Mouse (Mus musculus): ENCODE measurements around the gene Mgat5. TPM values are rescaled to one million over a fixed set of nuclear protein-coding genes. Genes with fewer than 3 reads are reported as not detected.

Mgat5 gene
- polyA plus RNA-seq, 1 experiment from 2014 or later = 22.2 TPM

GRCm38 (mm10) chr1:127304281-127304680, 99.5 kb downstream of the Mgat5 start:
- Histone ChIP-seq H3K4me3 (ENCODE audit: low read depth, low read length) (no peak overlapping the region), H3K36me3 (ENCODE audit: control insufficient read depth, insufficient read depth, low read length) (no peaks in the 10 kb centered on the region), H3K27ac (ENCODE audit: low read depth, low read length) (no peak overlapping the region), H3K9ac (replicated peaks; ENCODE audit: low read depth, low read length) (no peak overlapping the region), H3K4me2 (ENCODE audit: low read depth, low read length) (no peak overlapping the region), H3K9me3 (ENCODE audit: control insufficient read depth, low read length) (no peaks in the 10 kb centered on the region), H3K27me3 (ENCODE audit: control insufficient read depth, insufficient read depth, low read length) (no peaks in the 10 kb centered on the region), H3K4me1 (ENCODE audit: control insufficient read depth, insufficient read depth, low read length) (no peaks in the 10 kb centered on the region)
- ATAC-seq (ENCODE audit: low read depth) = no peak
- 96% methylated on average over 2 of the region's 2 CpGs for WGBS

GRCm38 (mm10) chr1:127305582-127305981, 100.8 kb downstream of the Mgat5 start:
- no peaks in the 10 kb centered on the region for H3K9me3 ChIP-seq (ENCODE audit: control insufficient read depth, low read length)
- no peak for ATAC-seq (ENCODE audit: low read depth)
- H3K27ac ChIP-seq (ENCODE audit: low read depth, low read length) = no peak overlapping the region
- H3K4me2 ChIP-seq (ENCODE audit: low read depth, low read length) = no peak overlapping the region
- H3K4me3 ChIP-seq (ENCODE audit: low read depth, low read length) = no peak overlapping the region
- 78% methylated on average over 2 of the region's 2 CpGs for WGBS
- H3K27me3 ChIP-seq (ENCODE audit: control insufficient read depth, insufficient read depth, low read length) = no peaks in the 10 kb centered on the region
- H3K9ac ChIP-seq (replicated peaks; ENCODE audit: low read depth, low read length) = no peak overlapping the region
- H3K36me3 ChIP-seq (ENCODE audit: control insufficient read depth, insufficient read depth, low read length) = no peaks in the 10 kb centered on the region
- no peaks in the 10 kb centered on the region for H3K4me1 ChIP-seq (ENCODE audit: control insufficient read depth, insufficient read depth, low read length)

GRCm38 (mm10) chr1:127306024-127306771, 101.4 kb downstream of the Mgat5 start:
- Histone ChIP-seq H3K36me3 (ENCODE audit: control insufficient read depth, insufficient read depth, low read length) (no peaks in the 10 kb centered on the region), H3K4me3 (ENCODE audit: low read depth, low read length) (no peak overlapping the region), H3K9me3 (ENCODE audit: control insufficient read depth, low read length) (no peaks in the 10 kb centered on the region), H3K9ac (replicated peaks; ENCODE audit: low read depth, low read length) (no peak overlapping the region), H3K27ac (ENCODE audit: low read depth, low read length) (no peak overlapping the region), H3K27me3 (ENCODE audit: control insufficient read depth, insufficient read depth, low read length) (no peaks in the 10 kb centered on the region), H3K4me2 (ENCODE audit: low read depth, low read length) (no peak overlapping the region), H3K4me1 (ENCODE audit: control insufficient read depth, insufficient read depth, low read length) (no peaks in the 10 kb centered on the region)
- no peak for ATAC-seq (ENCODE audit: low read depth)
- 86% methylated on average over 20 of the region's 20 CpGs for WGBS

GRCm38 (mm10) chr1:127307361-127307760, 102.5 kb downstream of the Mgat5 start:
- ATAC-seq (ENCODE audit: low read depth) = no peak
- Histone ChIP-seq H3K4me3 (ENCODE audit: low read depth, low read length) (no peak overlapping the region), H3K9ac (replicated peaks; ENCODE audit: low read depth, low read length) (no peak overlapping the region), H3K36me3 (ENCODE audit: control insufficient read depth, insufficient read depth, low read length) (no peaks in the 10 kb centered on the region), H3K27me3 (ENCODE audit: control insufficient read depth, insufficient read depth, low read length) (no peaks in the 10 kb centered on the region), H3K27ac (ENCODE audit: low read depth, low read length) (no peak overlapping the region), H3K4me2 (ENCODE audit: low read depth, low read length) (no peak overlapping the region), H3K4me1 (ENCODE audit: control insufficient read depth, insufficient read depth, low read length) (no peaks in the 10 kb centered on the region), H3K9me3 (ENCODE audit: control insufficient read depth, low read length) (no peaks in the 10 kb centered on the region)
- 67% methylated on average over 4 of the region's 4 CpGs for WGBS

GRCm38 (mm10) chr1:127308207-127308725, 103.5 kb downstream of the Mgat5 start:
- Histone ChIP-seq H3K27ac (ENCODE audit: low read depth, low read length) (no peak overlapping the region), H3K4me1 (ENCODE audit: control insufficient read depth, insufficient read depth, low read length) (no peaks in the 10 kb centered on the region; the same call in 1 of the 2 replicates), H3K4me3 (ENCODE audit: low read depth, low read length) (no peak overlapping the region), H3K9ac (replicated peaks; ENCODE audit: low read depth, low read length) (no peak overlapping the region), H3K36me3 (ENCODE audit: control insufficient read depth, insufficient read depth, low read length) (no peaks in the 10 kb centered on the region), H3K9me3 (ENCODE audit: control insufficient read depth, low read length) (no peaks in the 10 kb centered on the region), H3K4me2 (ENCODE audit: low read depth, low read length) (no peak overlapping the region), H3K27me3 (ENCODE audit: control insufficient read depth, insufficient read depth, low read length) (no peaks in the 10 kb centered on the region)
- WGBS = 88% methylated on average over 7 of the region's 7 CpGs
- ATAC-seq (ENCODE audit: low read depth) = no peak

- ATAC-seq (ENCODE audit: low read depth) = no peak
- peaks cover 3% of the 10 kb centered on the region; the same call in 1 of the 2 replicates for H3K4me1 ChIP-seq (ENCODE audit: control insufficient read depth, insufficient read depth, low read length)
- no peak overlapping the region for H3K27ac ChIP-seq (ENCODE audit: low read depth, low read length)
- H3K27me3 ChIP-seq (ENCODE audit: control insufficient read depth, insufficient read depth, low read length) = no peaks in the 10 kb centered on the region
- H3K36me3 ChIP-seq (ENCODE audit: control insufficient read depth, insufficient read depth, low read length) = no peaks in the 10 kb centered on the region
- no peak overlapping the region for H3K4me2 ChIP-seq (ENCODE audit: low read depth, low read length)
- no peaks in the 10 kb centered on the region for H3K9me3 ChIP-seq (ENCODE audit: control insufficient read depth, low read length)
- WGBS = 94% methylated on average over 13 of the region's 13 CpGs
- no peak overlapping the region for H3K9ac ChIP-seq (replicated peaks; ENCODE audit: low read depth, low read length)
- H3K4me3 ChIP-seq (ENCODE audit: low read depth, low read length) = no peak overlapping the region
Observed at GRCm38 (mm10) chr1:127308989-127309701, 104.3 kb downstream of the Mgat5 start.

GRCm38 (mm10) chr1:127310011-127310410, 105.2 kb downstream of the Mgat5 start:
- Histone ChIP-seq H3K9me3 (ENCODE audit: control insufficient read depth, low read length) (no peaks in the 10 kb centered on the region), H3K4me3 (ENCODE audit: low read depth, low read length) (no peak overlapping the region), H3K4me2 (ENCODE audit: low read depth, low read length) (no peak overlapping the region), H3K36me3 (ENCODE audit: control insufficient read depth, insufficient read depth, low read length) (no peaks in the 10 kb centered on the region), H3K27me3 (ENCODE audit: control insufficient read depth, insufficient read depth, low read length) (no peaks in the 10 kb centered on the region), H3K9ac (replicated peaks; ENCODE audit: low read depth, low read length) (no peak overlapping the region), H3K27ac (ENCODE audit: low read depth, low read length) (no peak overlapping the region), H3K4me1 (ENCODE audit: control insufficient read depth, insufficient read depth, low read length) (peaks cover 3% of the 10 kb centered on the region; the same call in 1 of the 2 replicates)
- whole genome bisulfite sequencing = 87% methylated on average over 5 of the region's 5 CpGs
- ATAC-seq (ENCODE audit: low read depth) = no peak

- no peaks in the 10 kb centered on the region for H3K36me3 ChIP-seq (ENCODE audit: control insufficient read depth, insufficient read depth, low read length)
- H3K4me1 ChIP-seq (ENCODE audit: control insufficient read depth, insufficient read depth, low read length) = peaks cover 3% of the 10 kb centered on the region; the same call in 1 of the 2 replicates
- no peak for ATAC-seq (ENCODE audit: low read depth)
- WGBS = 93% methylated on average over 3 of the region's 3 CpGs
- H3K27ac ChIP-seq (ENCODE audit: low read depth, low read length) = no peak overlapping the region
- H3K27me3 ChIP-seq (ENCODE audit: control insufficient read depth, insufficient read depth, low read length) = no peaks in the 10 kb centered on the region
- no peak overlapping the region for H3K9ac ChIP-seq (replicated peaks; ENCODE audit: low read depth, low read length)
- no peaks in the 10 kb centered on the region for H3K9me3 ChIP-seq (ENCODE audit: control insufficient read depth, low read length)
- H3K4me2 ChIP-seq (ENCODE audit: low read depth, low read length) = no peak overlapping the region
- H3K4me3 ChIP-seq (ENCODE audit: low read depth, low read length) = no peak overlapping the region
Observed at GRCm38 (mm10) chr1:127310703-127311102, 105.9 kb downstream of the Mgat5 start.
